Mouse (Mus musculus): ENCODE measurements around the gene Depp1.

Depp1 gene

DNA sequence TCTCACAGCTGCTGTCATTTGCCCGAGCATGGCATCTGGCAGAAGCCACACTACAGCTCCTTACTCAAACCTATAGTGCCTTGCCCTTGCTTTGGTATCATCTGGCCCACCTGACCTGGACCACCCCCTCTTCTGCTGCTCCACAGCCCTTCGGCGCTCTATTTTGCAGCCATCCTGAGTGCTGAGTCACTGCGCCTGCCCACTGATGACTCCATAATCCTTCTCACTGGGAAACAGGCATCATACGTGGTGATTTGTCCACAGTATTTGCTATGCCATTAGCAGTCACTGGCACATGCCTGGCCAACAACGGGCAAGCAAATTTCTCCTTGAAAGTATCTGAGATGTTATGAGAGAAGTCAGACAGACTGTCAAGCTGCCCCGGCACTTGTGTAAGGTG, 598 bp upstream of the Depp1 start:
- in situ Hi-C loops (cut with MboI), result no loop called here

DNA sequence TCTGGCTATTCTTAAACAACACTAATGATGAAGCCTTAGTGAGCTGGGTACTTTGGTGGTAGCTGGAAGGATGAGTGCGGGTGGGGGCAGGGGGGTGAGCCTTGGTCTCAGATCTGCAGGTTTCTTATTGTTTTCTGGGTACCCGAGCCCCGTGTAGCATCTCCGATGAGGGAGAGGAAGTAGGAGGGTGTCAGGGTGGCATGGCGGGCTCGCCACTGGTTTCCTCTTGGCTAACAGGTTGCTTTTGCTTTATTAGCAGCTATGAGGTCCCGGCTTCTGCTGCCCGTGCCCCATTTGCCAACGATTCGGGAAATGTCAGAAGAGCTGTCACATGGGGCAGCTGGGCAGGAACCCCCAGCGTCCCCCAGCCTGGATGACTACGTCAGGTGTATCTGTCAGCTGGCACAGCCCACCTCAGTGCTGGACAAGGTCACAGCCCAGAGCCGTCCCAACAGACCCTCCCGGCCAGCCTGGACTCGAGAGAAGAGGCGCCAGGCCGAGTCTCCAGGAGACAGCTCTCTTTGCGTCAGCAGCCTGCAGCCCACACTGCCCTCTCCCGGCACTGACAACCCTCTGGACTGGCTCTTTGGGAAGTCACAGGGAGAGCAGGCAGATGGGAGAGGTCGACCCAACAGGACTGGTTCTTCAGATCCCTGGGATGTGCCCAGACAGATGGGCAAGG, 1.2 kb downstream of the Depp1 start:
- in situ Hi-C loops (cut with MboI), result no loop called here

DNA sequence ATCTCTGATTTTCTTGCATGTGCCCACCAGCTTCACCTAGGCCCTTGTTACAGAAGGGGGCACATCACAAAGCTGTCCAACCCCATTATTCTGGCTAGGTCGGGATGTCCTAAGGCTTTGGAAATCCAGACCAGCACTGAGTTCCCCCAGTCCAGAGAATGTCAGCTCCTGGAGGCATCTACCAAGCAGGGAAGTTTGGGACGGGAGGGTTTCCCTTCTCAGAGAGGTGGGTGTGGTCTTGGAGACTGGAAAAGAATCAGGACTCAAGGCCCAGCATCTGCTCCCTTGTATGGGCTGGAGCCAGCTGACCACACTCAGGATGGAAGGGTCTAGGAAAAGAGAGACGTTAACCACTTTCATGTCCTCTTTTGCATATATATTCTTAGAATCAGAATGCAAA, 2.8 kb downstream of the Depp1 start:
- in situ Hi-C loops (cut with MboI), result no loop called here

DNA sequence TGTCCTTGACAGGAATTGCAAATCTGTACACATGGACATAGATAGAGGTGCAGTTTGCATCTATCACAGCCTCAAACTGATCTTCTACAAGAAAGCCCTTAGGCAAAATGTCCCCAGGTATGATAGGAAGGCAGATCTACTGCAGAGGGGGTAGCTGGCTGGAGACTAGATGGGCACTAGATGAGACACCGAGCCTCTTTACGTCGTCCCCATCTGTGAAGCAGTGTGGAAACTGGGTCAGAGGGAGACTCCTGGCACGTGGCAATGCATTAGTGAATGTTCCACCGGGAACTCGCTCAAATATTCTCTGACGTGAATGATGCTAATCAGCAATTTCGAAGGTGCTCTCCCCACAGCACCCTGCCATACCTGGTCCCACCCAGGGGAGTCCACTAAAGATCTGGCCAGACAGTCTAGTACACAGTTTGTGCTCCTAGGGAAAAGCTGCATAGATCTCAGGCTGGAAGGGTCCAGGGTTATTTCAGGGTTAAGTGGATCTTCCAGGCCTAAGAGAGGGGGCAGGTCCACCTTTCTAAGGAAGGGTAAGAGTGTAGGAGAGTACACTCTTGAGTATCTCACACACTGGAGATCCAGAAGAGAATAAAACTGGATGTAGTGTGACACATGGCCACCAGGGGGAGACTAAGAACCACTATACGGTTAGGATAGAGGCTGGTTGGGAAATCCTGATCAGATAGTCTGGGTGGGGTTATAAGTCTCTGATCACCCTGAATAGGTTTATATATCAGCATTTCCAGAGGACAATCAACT, 3.5 kb downstream of the Depp1 start:
- in situ Hi-C loops (cut with MboI), result no loop called here

GRCm38 (mm10) chr6:116663364-116663763, 13.0 kb downstream of the Depp1 start:
- in situ Hi-C loops (cut with MboI), result no loop called here

GRCm38 (mm10) chr6:116664031-116664430, 13.6 kb downstream of the Depp1 start:
- in situ Hi-C loops (cut with MboI), result no loop called here

DNA sequence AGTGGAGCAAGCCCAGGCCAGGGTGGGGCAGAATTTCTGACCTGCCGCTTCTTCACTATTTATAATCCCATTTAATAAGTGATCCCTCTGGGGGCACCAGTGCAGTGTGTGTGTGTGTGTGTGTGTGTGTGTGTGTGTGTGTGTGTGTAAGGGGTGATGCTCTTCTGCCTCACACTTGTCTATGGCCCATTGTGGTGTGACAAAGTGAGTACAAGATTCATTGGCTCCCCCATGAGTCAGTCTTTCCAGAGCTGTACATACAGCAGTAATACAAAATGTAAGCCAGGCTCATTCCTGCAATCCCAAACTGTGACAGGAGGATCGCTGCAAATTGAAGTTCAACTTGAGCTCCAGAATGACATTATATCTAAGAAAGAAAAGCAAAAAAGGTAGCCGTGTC, 14.4 kb downstream of the Depp1 start:
- in situ Hi-C loops (cut with MboI), result no loop called here

- in situ Hi-C loops (cut with MboI), result no loop called here
These were observed 15.8 kb downstream of the Depp1 start for GRCm38 (mm10) chr6:116666085-116666750.

DNA sequence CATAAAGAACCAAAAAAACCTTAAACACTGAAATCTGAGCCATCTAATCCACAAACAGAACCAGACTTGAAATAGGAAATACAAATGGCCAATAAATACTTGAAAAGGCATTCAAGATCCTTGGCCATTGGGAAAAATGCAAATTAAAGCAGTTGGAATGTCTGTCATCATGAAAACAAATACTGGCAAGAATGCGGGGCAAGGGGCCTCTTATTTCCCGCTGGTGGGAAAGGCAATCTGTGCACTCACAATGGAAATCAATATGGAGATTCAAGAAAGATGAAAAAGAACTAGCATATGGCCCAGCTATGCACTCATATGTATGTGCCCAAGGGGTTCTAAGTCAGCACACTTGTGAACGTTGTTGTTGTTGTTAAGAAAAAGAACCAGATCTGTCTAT, 16.5 kb downstream of the Depp1 start:
- in situ Hi-C loops (cut with MboI), result no loop called here

DNA sequence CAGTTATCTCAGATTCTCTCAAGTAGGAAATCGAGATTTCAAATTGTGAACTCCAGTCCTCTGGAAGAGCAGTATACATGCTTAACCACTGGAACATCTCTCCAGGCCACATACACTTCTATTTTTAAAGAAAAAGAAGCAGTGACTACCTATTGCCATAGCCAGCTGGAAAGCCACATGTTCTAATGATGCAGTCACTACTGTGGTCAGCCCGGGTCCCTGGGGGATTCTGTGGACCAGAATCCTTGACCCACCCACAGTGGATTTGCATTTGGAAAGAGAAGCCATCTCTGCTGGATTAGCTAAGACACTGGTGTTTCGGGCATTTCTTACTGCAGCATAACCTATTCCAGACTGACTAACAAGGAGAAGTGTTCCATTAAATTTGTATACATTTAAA, 17.0 kb downstream of the Depp1 start:
- in situ Hi-C loops (cut with MboI), result no loop called here

- in situ Hi-C loops (cut with MboI), result no loop called here
These were observed 18.5 kb downstream of the Depp1 start for GRCm38 (mm10) chr6:116668682-116669470.

DNA sequence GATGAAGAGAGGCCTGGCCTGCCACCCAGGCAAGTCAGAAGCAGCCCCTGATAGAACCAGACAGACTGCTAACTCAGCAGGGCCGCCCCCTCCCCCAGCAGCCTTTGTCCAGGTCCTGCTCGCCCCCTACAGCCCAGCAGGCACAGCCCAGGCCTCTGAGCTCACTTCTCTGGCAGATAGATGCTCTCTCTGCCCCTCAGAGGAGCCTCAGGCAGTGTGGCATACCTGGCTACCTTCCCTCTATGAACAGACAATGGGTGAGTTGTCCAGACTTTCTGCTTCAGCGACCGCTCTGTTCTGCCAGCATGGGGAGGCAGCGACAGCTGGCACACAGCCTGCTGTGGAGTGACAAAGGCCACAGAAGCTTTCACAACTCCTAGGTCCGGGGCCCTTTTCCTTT, 19.7 kb downstream of the Depp1 start:
- in situ Hi-C loops (cut with MboI), result no loop called here

GRCm38 (mm10) chr6:116671031-116671430, 20.6 kb downstream of the Depp1 start:
- in situ Hi-C loops (cut with MboI), result no loop called here

DNA sequence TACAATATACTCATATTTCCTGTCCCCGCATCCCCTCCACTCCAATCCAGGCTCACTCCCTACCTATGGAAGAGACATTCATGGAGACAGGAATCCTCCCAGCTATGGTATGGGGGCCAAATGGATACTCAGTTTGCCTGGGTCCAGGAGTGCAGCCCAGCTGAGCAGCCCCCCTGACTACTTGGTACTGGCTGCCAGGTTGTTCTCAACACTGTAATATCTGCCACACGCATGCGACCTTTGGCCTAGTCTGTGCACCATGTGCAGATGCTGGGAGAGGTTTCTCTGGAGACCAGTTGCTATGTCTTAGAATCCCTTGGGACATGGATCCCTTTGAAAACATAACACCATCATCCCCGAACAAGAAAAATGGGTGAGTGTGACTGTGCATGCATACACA, 21.4 kb downstream of the Depp1 start:
- in situ Hi-C loops (cut with MboI), result no loop called here

DNA sequence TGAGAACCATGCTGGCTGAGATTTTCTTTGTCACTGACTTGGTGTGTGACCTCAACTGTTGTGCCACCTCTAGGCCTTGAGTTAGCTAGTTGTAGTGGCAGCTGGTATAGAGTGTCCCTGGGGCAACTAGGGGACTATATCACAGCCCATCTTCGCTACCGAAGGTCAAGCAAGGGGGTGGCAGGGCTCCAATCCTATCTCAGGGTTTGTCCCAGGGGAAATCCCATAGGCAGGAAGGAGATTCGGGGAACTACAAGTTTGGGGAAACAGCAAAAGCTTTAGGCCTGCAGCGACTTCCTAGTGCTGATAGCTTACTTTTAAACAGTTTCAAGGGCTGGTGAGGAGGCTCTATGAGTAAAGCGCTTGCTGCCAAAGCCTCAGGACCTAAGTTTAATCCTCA, 21.9 kb downstream of the Depp1 start:
- in situ Hi-C loops (cut with MboI), result no loop called here

GRCm38 (mm10) chr6:116673471-116674282, 23.3 kb downstream of the Depp1 start, which contains the start of gene Rassf4:
Rassf4 (minus strand) TSS chr6:116673952.
- in situ Hi-C loops (cut with MboI), result no loop called here

DNA sequence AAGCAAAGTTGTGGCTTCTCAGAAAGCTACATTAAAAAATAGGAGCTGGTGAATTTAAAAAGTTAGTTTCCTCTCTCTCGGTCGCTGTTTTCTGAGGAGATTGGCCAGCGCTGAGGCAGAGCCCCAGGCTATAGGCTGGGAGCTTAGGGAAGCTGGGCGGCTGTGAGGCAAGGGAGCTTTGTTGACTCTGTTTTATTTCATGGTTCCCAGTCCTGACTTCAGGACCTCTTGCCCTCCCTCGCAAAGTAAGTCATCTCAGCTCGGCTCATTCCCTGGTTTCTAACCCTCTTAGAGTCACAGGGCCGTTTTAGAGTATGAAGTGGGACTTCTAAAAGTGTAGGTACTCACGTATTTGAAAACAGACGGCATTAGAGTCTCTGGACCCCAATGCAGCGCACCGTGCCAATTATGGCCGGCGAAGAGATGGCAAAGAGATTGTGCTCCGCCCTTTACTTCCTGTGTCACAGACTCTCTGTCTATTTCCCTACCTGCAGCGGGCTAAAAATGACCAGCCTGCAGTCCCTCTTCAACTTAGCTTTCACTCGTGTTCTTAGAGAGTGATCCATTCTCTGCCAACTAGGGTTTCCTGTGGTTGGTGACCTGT, 24.0 kb downstream of the Depp1 start:
- in situ Hi-C loops (cut with MboI), result no loop called here

DNA sequence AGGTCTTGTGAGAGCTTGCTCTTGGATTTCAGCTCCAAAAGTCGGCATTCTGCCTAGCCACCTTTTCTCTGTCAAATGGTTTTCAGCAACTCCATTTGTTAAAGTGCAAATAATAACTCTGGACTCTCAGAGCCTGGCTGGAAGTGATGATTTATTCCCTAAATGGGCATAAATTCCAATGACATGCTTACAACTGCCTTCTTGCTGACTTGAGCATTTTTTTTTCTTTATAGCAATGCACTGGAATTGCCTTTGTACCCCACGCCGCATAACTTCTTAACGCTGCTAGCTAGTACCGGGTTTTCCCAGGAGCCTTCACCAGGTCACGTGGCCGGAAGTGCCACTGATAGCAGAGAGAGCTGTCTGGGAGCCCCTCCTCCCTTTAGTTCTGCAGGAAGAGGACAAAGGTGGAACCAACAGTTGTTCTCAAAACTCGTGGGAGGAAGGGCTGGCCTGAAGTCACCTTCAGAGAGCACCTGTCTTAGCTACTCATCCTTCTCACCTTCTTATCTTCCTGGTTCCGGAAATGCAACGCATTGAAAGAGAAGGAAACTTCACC, 26.0 kb downstream of the Depp1 start:
- in situ Hi-C loops (cut with MboI), result loop anchor here (25.0 kb wide), 1 partner anchor 1236 kb away; the partner anchor contains the start of gene Hnrnpf

DNA sequence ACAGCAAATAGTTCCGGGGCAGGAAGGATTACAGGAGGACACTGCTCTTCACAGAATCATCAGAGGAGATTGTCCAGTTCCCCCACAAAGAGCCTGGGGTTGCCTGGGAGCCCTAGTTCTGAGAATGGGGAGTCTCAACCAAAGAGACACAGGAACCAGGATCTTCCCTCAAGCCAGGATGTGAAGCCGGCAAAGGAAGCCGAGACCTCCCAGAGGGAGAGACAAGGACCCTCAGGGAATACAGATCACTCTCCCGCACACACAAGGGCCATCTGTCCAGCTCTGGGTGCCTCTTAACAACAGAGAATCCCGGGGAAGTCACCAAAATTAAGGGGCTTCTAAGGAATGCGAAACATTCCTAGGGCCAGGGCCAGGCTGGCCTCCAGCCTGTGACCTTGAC, 26.9 kb downstream of the Depp1 start:
- in situ Hi-C loops (cut with MboI), result loop anchor here (25.0 kb wide), 1 partner anchor 1235 kb away; the partner anchor contains the start of gene Hnrnpf

DNA sequence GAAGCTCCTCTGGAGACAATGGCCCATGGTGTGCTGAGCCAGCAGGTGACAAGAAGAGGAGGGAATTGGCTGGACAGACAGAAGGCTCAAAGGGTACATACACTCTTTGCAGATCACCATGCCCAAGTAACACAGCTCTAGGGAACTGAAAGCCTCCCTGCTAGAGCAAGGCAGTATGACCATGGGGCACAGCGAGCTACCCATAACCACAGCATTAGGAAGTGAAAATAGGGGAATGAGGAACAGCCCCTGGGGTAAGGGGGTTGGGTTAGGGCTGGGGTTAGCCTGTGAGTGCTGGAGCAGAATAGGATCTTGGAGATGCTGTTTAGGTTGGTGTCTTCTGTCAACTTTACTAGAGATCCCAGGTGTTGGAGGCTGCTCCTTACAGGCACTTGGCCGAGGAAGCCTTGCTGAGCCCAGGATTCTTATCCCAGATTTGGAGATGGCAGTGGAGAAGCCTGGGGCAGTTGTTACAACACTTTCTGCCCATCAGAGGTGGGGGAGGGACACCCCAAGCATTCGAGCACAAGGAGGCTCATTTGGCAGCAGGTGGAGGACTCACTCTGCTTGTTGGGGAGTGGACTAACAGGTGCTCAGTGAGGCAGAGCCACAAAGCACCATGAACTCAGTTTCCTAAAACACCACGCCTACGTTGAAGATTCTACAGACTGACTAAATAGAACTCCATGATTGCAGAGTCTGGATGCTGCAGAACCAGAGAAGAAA, 29.3 kb downstream of the Depp1 start:
- in situ Hi-C loops (cut with MboI), result loop anchor here (25.0 kb wide), 1 partner anchor 1233 kb away; the partner anchor contains the start of gene Hnrnpf
